Mouse (Mus musculus) E14TG2a.4 (cell line): ENCODE measurements around the gene H2-D1.
"Not testable (repeated sequence)": the region's sequence is repeated elsewhere in the genome, so short reads cannot be mapped to it uniquely, and the experiment has no call there.

Experiments used
- H3K27me3 ChIP-seq: 2 replicates; pipeline ENCODE4 v1.6.1; 2014; ENCODE audit warnings: low read length, control low read depth; ENCODE audit not compliant: insufficient read depth
- H3K36me3 ChIP-seq: 2 replicates; pipeline ENCODE4 v1.6.1; 2014; ENCODE audit warnings: low read length, control low read depth; ENCODE audit not compliant: insufficient read depth
- H3K4me1 ChIP-seq: replicated peaks from 2 replicates; pipeline ENCODE4 v1.6.1; 2014; ENCODE audit warnings: low read depth, low read length, control low read depth
- H3K4me3 ChIP-seq: replicated peaks from 2 replicates; pipeline ENCODE4 v1.5.1; 2014; ENCODE audit warnings: mild to moderate bottlenecking, low read length
- H3K9me3 ChIP-seq: 2 replicates; pipeline ENCODE4 v1.6.1; 2014; ENCODE audit warnings: low read length, control low read depth
- CTCF ChIP-seq: conservative IDR thresholded peaks from 2 replicates; pipeline ENCODE4 v1.5.1; 2014; ENCODE audit warnings: low read length
- NANOG ChIP-seq: IDR thresholded peaks from 2 replicates; pipeline ENCODE4 v1.6.1; 2014; ENCODE audit warnings: borderline replicate concordance, low read length, mixed read lengths
- POU5F1 ChIP-seq: IDR thresholded peaks from 2 replicates; pipeline ENCODE4 v1.6.1; 2014; ENCODE audit warnings: low read length, borderline replicate concordance

H2-D1 gene

DNA sequence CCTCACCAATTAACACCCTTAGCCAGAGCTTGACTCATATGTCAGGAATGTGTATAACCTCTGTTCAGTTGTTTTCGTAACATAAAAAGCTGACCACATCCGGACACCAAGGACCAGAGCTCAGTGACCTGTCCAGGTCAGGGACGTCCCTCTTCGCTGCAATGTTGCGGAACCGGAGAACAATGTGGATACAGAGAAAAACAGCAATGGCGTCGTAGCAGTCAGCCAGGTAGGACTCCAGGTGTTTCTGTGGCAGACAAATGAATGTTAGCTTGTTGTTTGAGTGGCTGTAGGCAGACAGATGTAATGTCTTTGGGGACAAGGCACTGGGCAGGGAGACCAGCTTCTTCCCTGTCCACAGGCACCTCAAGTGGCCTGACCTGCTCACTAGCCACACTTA, 15.5 kb downstream of the H2-D1 start:
- peaks cover 27% of the 10 kb centered on the region for H3K4me1 ChIP-seq
- peaks cover 28% of the 10 kb centered on the region for H3K9me3 ChIP-seq
- H3K36me3 ChIP-seq, result no peaks in the 10 kb centered on the region
- H3K27me3 ChIP-seq, result peaks cover 13% of the 10 kb centered on the region
- H3K4me3 ChIP-seq, result no peak overlapping the region
- TF ChIP-seq CTCF (no peak), NANOG (no peak), POU5F1 (no peak)

GRCm38 (mm10) chr17:35278957-35279688, 16.6 kb downstream of the H2-D1 start:
- TF ChIP-seq POU5F1, result no peak
- TF ChIP-seq NANOG, result no peak
- TF ChIP-seq CTCF, result no peak
- Histone ChIP-seq H3K4me3 (no peak overlapping the region), H3K36me3 (no peaks in the 10 kb centered on the region), H3K9me3 (peaks cover 28% of the 10 kb centered on the region), H3K4me1 (peaks cover 27% of the 10 kb centered on the region), H3K27me3 (peaks cover 13% of the 10 kb centered on the region)

GRCm38 (mm10) chr17:35280276-35280675, 17.7 kb downstream of the H2-D1 start:
- no peaks in the 10 kb centered on the region for H3K36me3 ChIP-seq
- no peak overlapping the region for H3K4me3 ChIP-seq
- TF ChIP-seq CTCF, result no peak
- TF ChIP-seq POU5F1, result no peak
- no peak for TF ChIP-seq NANOG
- H3K9me3 ChIP-seq, result peaks cover 28% of the 10 kb centered on the region
- peaks cover 24% of the 10 kb centered on the region for H3K4me1 ChIP-seq
- peaks cover 13% of the 10 kb centered on the region for H3K27me3 ChIP-seq

- Histone ChIP-seq H3K9me3 (peaks cover 26% of the 10 kb centered on the region), H3K4me1 (peaks cover 6% of the 10 kb centered on the region; the same call in 1 of the 2 replicates), H3K4me3 (no peak overlapping the region), H3K27me3 (peaks cover 6% of the 10 kb centered on the region), H3K36me3 (no peaks in the 10 kb centered on the region)
- no peak for TF ChIP-seq NANOG
- no peak for TF ChIP-seq CTCF
- no peak for TF ChIP-seq POU5F1
These were observed 22.9 kb downstream of the H2-D1 start for GRCm38 (mm10) chr17:35285431-35285830.

GRCm38 (mm10) chr17:35295796-35296195, 33.3 kb downstream of the H2-D1 start:
- H3K36me3 ChIP-seq, H3K4me1 ChIP-seq, H3K4me3 ChIP-seq: not testable (repeated sequence)
- H3K9me3 ChIP-seq, result peaks cover 23% of the 10 kb centered on the region
- H3K27me3 ChIP-seq, result peaks cover 10% of the 10 kb centered on the region; the same call in 1 of the 2 replicates
- peak; percentile 82 for TF ChIP-seq CTCF

DNA sequence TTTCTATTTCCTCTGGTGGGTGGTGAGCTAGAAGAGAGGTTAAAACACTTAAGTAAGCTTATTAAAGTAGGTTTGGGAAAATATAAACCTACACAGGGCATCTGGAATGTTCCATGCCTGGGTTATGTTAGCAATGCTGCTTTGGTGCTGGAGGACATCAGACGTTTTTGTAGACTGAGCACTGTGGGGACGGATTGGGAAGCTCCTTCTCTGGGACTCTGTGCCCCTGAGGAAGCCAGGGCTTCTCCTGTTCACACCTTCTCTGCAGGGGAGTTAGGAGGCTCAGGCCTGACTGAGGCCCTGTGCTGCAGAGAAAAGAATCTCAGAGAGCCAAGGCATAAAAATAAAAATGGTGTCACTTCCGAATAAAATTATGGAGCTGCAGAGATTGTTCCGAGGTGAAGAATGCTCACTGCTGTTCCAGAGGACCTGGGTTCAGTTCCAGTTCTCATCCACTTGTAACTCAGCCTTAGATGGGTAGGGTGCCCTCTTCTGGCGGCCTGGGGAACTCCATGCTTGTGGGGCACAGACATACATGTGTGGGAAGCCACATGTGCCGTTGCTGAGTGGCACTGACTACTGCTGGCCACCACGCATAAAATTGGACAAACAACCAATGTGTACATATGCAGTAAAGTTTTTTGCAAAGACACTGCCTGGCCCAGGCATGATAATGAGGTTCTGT, 37.9 kb downstream of the H2-D1 start:
- not testable (repeated sequence) for H3K4me1 ChIP-seq, H3K36me3 ChIP-seq, H3K4me3 ChIP-seq, H3K27me3 ChIP-seq
- TF ChIP-seq CTCF, result peak; percentile 24; the same call in 1 of the 2 replicates
- peaks cover 17% of the 10 kb centered on the region for H3K9me3 ChIP-seq

DNA sequence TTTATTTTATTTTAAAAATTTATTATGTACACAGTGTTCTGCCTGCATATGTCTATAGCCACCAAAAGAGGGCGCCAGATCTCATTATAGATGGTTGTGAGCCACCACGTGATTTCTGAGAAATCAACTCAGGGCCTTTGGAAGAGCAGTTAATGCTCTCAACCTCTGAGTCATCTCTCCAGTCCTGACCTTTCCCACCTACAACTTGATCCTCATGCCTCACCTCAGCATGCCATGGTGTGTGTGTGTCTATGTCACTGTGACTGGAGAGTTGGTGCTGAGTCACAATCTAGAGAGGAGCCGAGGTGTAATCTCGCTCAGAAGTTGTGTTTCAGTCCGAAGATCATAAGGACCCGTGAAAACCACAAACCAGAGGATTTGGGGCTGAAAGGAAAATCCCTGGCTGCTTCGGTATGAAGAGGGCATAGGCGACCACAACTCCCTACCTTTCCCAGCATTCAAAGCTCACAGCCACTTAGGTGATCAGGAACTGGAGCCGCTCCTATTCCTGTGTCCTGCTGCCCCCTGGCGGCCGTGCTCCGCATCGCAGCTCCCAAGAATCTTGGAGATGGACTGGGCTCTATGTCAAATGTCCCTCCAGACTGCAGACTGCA, 39.2 kb downstream of the H2-D1 start:
- Histone ChIP-seq H3K9me3 (peaks cover 17% of the 10 kb centered on the region), H3K4me3 (no peak overlapping the region), H3K36me3 (no peaks in the 10 kb centered on the region), H3K27me3 (0 out of 2 replicates have a peak, but pooled peaks cover 16% of the 10 kb centered on the region), H3K4me1 (peaks cover 3% of the 10 kb centered on the region; the same call in 1 of the 2 replicates)
- peak; percentile 90 for TF ChIP-seq CTCF
- no peak for TF ChIP-seq NANOG

- H3K36me3 ChIP-seq, result no peaks in the 10 kb centered on the region
- H3K4me3 ChIP-seq, result no peak overlapping the region
- H3K4me1 ChIP-seq, result peaks cover 3% of the 10 kb centered on the region; the same call in 1 of the 2 replicates
- no peak for TF ChIP-seq POU5F1
- TF ChIP-seq NANOG, result no peak
- no peak for TF ChIP-seq CTCF
- peaks cover 17% of the 10 kb centered on the region for H3K9me3 ChIP-seq
- peaks cover 28% of the 10 kb centered on the region; the same call in 1 of the 2 replicates for H3K27me3 ChIP-seq
These were observed 40.7 kb downstream of the H2-D1 start for GRCm38 (mm10) chr17:35303271-35303670.
